Mouse (Mus musculus) MEL (cell line): ENCODE measurements around the gene Evl. TPM values are rescaled to one million over a fixed set of nuclear protein-coding genes. Genes with fewer than 3 reads are reported as not detected.

Experiments used
- DNase-seq: peaks from one replicate; pipeline ENCODE4 v3.0.0; 2011; ENCODE audit warnings: low read depth, low spot score
- H3K27ac ChIP-seq: 2 replicates; pipeline ENCODE4 v1.5.1; 2012; ENCODE audit warnings: low read depth, mild to moderate bottlenecking, control low read depth, low read length, moderate library complexity; ENCODE audit not compliant: control insufficient read depth
- H3K27me3 ChIP-seq, 2 experiments: fragments of 150-350 bp in 1 of 2; sonication (generic) in 1 of 2; 2 replicates each; pipeline ENCODE4 v1.6.1; 2012; ENCODE audit warnings: low read length in 2 of 2, mild to moderate bottlenecking in 2 of 2, improper control_type of control experiment in 1 of 2, moderate library complexity in 1 of 2; ENCODE audit not compliant: insufficient read depth in 2 of 2, control insufficient read depth in 1 of 2
- H3K36me3 ChIP-seq, 2 experiments: 2 replicates each; pipeline ENCODE4 v1.6.1; 2012 to 2014; ENCODE audit warnings: low read length in 2 of 2, improper control_type of control experiment in 1 of 2, inconsistent platforms in 1 of 2, mild to moderate bottlenecking in 1 of 2; ENCODE audit not compliant: insufficient read depth in 2 of 2, control insufficient read depth in 1 of 2
- H3K4me1 ChIP-seq, 2 experiments: fragments of 150-350 bp in 1 of 2; sonication (generic) in 1 of 2; 2 replicates each; pipeline ENCODE4 v1.6.1; 2012; ENCODE audit warnings: low read length in 2 of 2, improper control_type of control experiment in 1 of 2, mild to moderate bottlenecking in 1 of 2; ENCODE audit not compliant: insufficient read depth in 2 of 2, control insufficient read depth in 1 of 2
- H3K4me3 ChIP-seq, 2 experiments: fragments of 150-350 bp in 1 of 2; sonication (generic) in 1 of 2; 2 replicates each; pipeline ENCODE4 v1.5.1; 2012; ENCODE audit warnings: low read depth in 2 of 2, low read length in 2 of 2, mild to moderate bottlenecking in 2 of 2, moderate library complexity in 2 of 2, control low read depth in 1 of 2, improper control_type of control experiment in 1 of 2; ENCODE audit not compliant: control insufficient read depth in 1 of 2, insufficient read depth in 1 of 2
- H3K79me2 ChIP-seq: 2 replicates; pipeline ENCODE4 v1.6.1; 2012; ENCODE audit warnings: mild to moderate bottlenecking, low read length, moderate library complexity; ENCODE audit not compliant: control insufficient read depth, poor library complexity, insufficient read depth
- H3K9ac ChIP-seq: 2 replicates; pipeline ENCODE4 v1.6.1; 2012; ENCODE audit warnings: low read depth, mild to moderate bottlenecking, control low read depth, low read length, moderate library complexity; ENCODE audit not compliant: control insufficient read depth, poor library complexity, severe bottlenecking
- H3K9me3 ChIP-seq: fragments of 150-350 bp; sonication (generic); replicated peaks from 2 replicates; pipeline ENCODE4 v1.6.1; 2012; ENCODE audit warnings: mild to moderate bottlenecking, low read length, improper control_type of control experiment, moderate library complexity; ENCODE audit not compliant: insufficient read depth
- CHD1 ChIP-seq: IDR thresholded peaks from 2 replicates; pipeline ENCODE4 v1.6.1; 2012; ENCODE audit warnings: low read depth, mild to moderate bottlenecking, inconsistent platforms, low read length, improper control_type of control experiment
- CHD2 ChIP-seq: IDR thresholded peaks from 2 replicates; pipeline ENCODE4 v1.6.1; 2011; ENCODE audit warnings: low read length, improper control_type of control experiment
- CTCF ChIP-seq, 3 experiments: IDR thresholded peaks in 2 of 3; conservative IDR thresholded peaks in 1 of 3; 2 replicates each; pipeline ENCODE4 v1.5.1; 2011 to 2012; ENCODE audit warnings: low read length in 3 of 3, low read depth in 2 of 3, mild to moderate bottlenecking in 2 of 3, improper control_type of control experiment in 1 of 3, inconsistent platforms in 1 of 3, mixed read lengths in 1 of 3, moderate library complexity in 1 of 3; ENCODE audit not compliant: control insufficient read depth in 1 of 3, insufficient read depth in 1 of 3, poor library complexity in 1 of 3, severe bottlenecking in 1 of 3
- E2F4 ChIP-seq: IDR thresholded peaks from 2 replicates; pipeline ENCODE4 v1.6.1; 2011; ENCODE audit warnings: low read depth, low read length, improper control_type of control experiment, borderline replicate concordance
- JUND ChIP-seq: IDR thresholded peaks from 2 replicates; pipeline ENCODE4 v1.6.1; 2011; ENCODE audit warnings: low read depth, mild to moderate bottlenecking, improper control_type of control experiment, low read length
- KAT2A ChIP-seq: conservative IDR thresholded peaks from 2 replicates; pipeline ENCODE4 v1.6.1; 2012; ENCODE audit warnings: low read depth, low read length, improper control_type of control experiment, inconsistent platforms
- MAFK ChIP-seq: IDR thresholded peaks from 2 replicates; pipeline ENCODE4 v1.6.1; 2011; ENCODE audit warnings: low read depth, mild to moderate bottlenecking, low read length, improper control_type of control experiment, borderline replicate concordance
- MAX ChIP-seq: IDR thresholded peaks from 2 replicates; pipeline ENCODE4 v1.6.1; 2011; ENCODE audit warnings: low read length, improper control_type of control experiment
- MAZ ChIP-seq: IDR thresholded peaks from 2 replicates; pipeline ENCODE4 v1.6.1; 2012; ENCODE audit warnings: low read depth, mild to moderate bottlenecking, inconsistent platforms, low read length, improper control_type of control experiment
- MYB ChIP-seq: IDR thresholded peaks from 2 replicates; pipeline ENCODE4 v1.6.1; 2011; ENCODE audit warnings: mild to moderate bottlenecking, low read depth, low read length, improper control_type of control experiment
- NRF1 ChIP-seq: IDR thresholded peaks from 2 replicates; pipeline ENCODE4 v1.6.1; 2014; ENCODE audit warnings: low read depth, mild to moderate bottlenecking, inconsistent platforms, low read length, improper control_type of control experiment, moderate library complexity; ENCODE audit not compliant: poor library complexity, insufficient read depth, severe bottlenecking
- RAD21 ChIP-seq: IDR thresholded peaks from 2 replicates; pipeline ENCODE4 v1.6.1; 2011; ENCODE audit warnings: mild to moderate bottlenecking, low read depth, low read length, improper control_type of control experiment
- RCOR1 ChIP-seq: IDR thresholded peaks from 2 replicates; pipeline ENCODE4 v1.6.1; 2012; ENCODE audit warnings: low read depth, mild to moderate bottlenecking, inconsistent platforms, low read length, improper control_type of control experiment
- SMC3 ChIP-seq: IDR thresholded peaks from 2 replicates; pipeline ENCODE4 v1.6.1; 2011; ENCODE audit warnings: low read depth, low read length, improper control_type of control experiment
- TAL1 ChIP-seq: IDR thresholded peaks from 2 replicates; pipeline ENCODE4 v1.6.1; 2012; ENCODE audit warnings: mild to moderate bottlenecking, inconsistent platforms, low read length, moderate library complexity, mixed read lengths
- UBTF ChIP-seq: IDR thresholded peaks from 2 replicates; pipeline ENCODE4 v1.6.1; 2012; ENCODE audit warnings: low read depth, mild to moderate bottlenecking, inconsistent platforms, low read length, improper control_type of control experiment, moderate library complexity, borderline replicate concordance; ENCODE audit not compliant: insufficient read depth
- ZMIZ1 ChIP-seq: IDR thresholded peaks from 2 replicates; pipeline ENCODE4 v1.6.1; 2012; ENCODE audit warnings: low read depth, mild to moderate bottlenecking, inconsistent platforms, low read length, improper control_type of control experiment, moderate library complexity
- ZNF384 ChIP-seq: IDR thresholded peaks from 2 replicates; pipeline ENCODE4 v1.6.1; 2012; ENCODE audit warnings: low read depth, mild to moderate bottlenecking, inconsistent platforms, low read length, improper control_type of control experiment
- polyA plus RNA-seq, 2 experiments: library from polyadenylated mRNA; stranded (reverse) in 1 of 2; unstranded in 1 of 2; fragments of >175 nt in 1 of 2; fragments of >200 nt in 1 of 2; gene quantifications; 2 replicates each; pipeline versions ENCODE4 v1.2.1 to v1.2.4; 2012; ENCODE audit warnings: low replicate concordance in 2 of 2, low read depth in 1 of 2; ENCODE audit not compliant: insufficient read length in 2 of 2, insufficient read depth in 1 of 2, missing spikeins in 1 of 2
- total RNA-seq: library from RNA; depleted of rRNA; stranded (reverse); fragments of 300-350 nt; gene quantifications from 2 replicates; pipeline ENCODE4 v1.2.3, GENCODE M21; 2012

The Evl gene
- total and polyA plus RNA-seq, 3 experiments: not detected

DNA sequence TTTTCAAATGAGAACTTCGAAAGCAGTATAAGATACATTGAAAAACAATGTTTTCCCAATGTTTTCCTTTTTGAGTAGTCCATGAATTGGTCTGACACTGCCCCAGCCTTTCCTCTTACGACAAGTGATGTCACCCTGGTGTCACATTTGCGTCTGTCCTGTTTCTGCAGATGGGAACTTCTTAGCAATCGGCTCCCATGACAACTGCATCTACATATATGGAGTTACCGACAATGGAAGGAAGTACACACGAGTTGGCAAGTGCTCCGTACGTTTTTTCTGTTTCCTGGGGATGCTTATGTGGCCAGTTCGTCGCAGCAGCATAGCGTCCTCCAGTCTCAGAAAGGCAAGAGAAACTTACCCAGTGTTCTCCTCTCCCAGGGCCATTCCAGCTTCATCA, 20.0 kb upstream of the Evl start:
- Histone ChIP-seq H3K36me3 (no peaks in the 10 kb centered on the region), H3K9me3 (no peaks in the 10 kb centered on the region), H3K4me1 (no peaks in the 10 kb centered on the region), H3K4me3 (no peak overlapping the region), H3K27me3 (no peaks in the 10 kb centered on the region), H3K9ac (no peak overlapping the region), H3K79me2 (no peaks in the 10 kb centered on the region), H3K27ac (no peak overlapping the region)
- no peak for DNase-seq
- TF ChIP-seq TAL1 (no peak), UBTF (no peak), SMC3 (no peak), CHD1 (no peak), ZMIZ1 (no peak), RCOR1 (no peak), MAZ (no peak), E2F4 (no peak), ZNF384 (no peak), MYB (no peak), JUND (no peak), MAX (no peak), CHD2 (no peak), CTCF (IDR thresholded peaks at IDR 0.05 in 2 of 3, conservative IDR thresholded peaks at IDR 0.05 in 1 of 3; ENCODE audit: control insufficient read depth in 1 of 3, insufficient read depth in 1 of 3, low read depth in 2 of 3, low read length in 3 of 3, poor library complexity in 1 of 3, severe bottlenecking in 1 of 3) (no peak), MAFK (no peak), KAT2A (no peak)

- H3K79me2 ChIP-seq: no peaks in the 10 kb centered on the region
- no peak overlapping the region for H3K4me3 ChIP-seq
- TF ChIP-seq NRF1: no peak
- no peak for TF ChIP-seq CHD2
- no peak for TF ChIP-seq JUND
- TF ChIP-seq CTCF (IDR thresholded peaks at IDR 0.05 in 2 of 3, conservative IDR thresholded peaks at IDR 0.05 in 1 of 3; ENCODE audit: control insufficient read depth in 1 of 3, insufficient read depth in 1 of 3, low read depth in 2 of 3, low read length in 3 of 3, poor library complexity in 1 of 3, severe bottlenecking in 1 of 3): peak in 1 of 3 experiments; percentile 36; a peak in 1 of 6 replicates
- no peak for TF ChIP-seq RAD21
- TF ChIP-seq, all 39 proteins: peak for 1
- no peaks in the 10 kb centered on the region for H3K27me3 ChIP-seq
- no peaks in the 10 kb centered on the region for H3K9me3 ChIP-seq
- H3K4me1 ChIP-seq: no peaks in the 10 kb centered on the region
- no peak overlapping the region for H3K27ac ChIP-seq
- H3K36me3 ChIP-seq: no peaks in the 10 kb centered on the region
- DNase-seq: no peak
- H3K9ac ChIP-seq: no peak overlapping the region
Measured at GRCm38 (mm10) chr12:108536461-108536860, 18.1 kb upstream of the Evl start.
